Mouse (Mus musculus) liver, postnatal 0 days (tissue): ENCODE measurements around the gene Cflar. TPM values are rescaled to one million over a fixed set of nuclear protein-coding genes. Genes with fewer than 3 reads are reported as not detected.

Experiments
- ATAC-seq: fragments of 200-750 bp; cut with Nextera tagmentation; 2 replicates; pipeline ENCODE4 v1.8.0; 2017; ENCODE audit warnings: mild to moderate bottlenecking, moderate library complexity
- DNase-seq: peaks from one replicate; pipeline ENCODE4 v3.0.0-alpha.2; 2016
- H3K27ac ChIP-seq: fragments of 300-500 bp; sonication (generic); 2 replicates; pipeline ENCODE4 v1.5.1; 2014; ENCODE audit warnings: antibody characterized with exemption, moderate library complexity, mild to moderate bottlenecking, low read depth
- H3K27me3 ChIP-seq: fragments of 300-500 bp; sonication (generic); 2 replicates; pipeline ENCODE4 v1.6.1; 2014; ENCODE audit warnings: low read length, control low read depth, mixed read lengths; ENCODE audit not compliant: insufficient read depth
- H3K36me3 ChIP-seq: fragments of 300-500 bp; sonication (generic); replicated peaks from 2 replicates; pipeline ENCODE4 v1.6.1; 2014; ENCODE audit warnings: mild to moderate bottlenecking, control low read depth, low read length, moderate library complexity, mixed read lengths; ENCODE audit not compliant: insufficient read depth
- H3K4me1 ChIP-seq: fragments of 300-500 bp; sonication (generic); 2 replicates; pipeline ENCODE4 v1.6.1; 2014; ENCODE audit warnings: antibody characterized with exemption, mild to moderate bottlenecking, control low read depth; ENCODE audit not compliant: insufficient read depth
- H3K4me2 ChIP-seq: fragments of 300-500 bp; sonication (generic); 2 replicates; pipeline ENCODE4 v1.6.1; 2014; ENCODE audit warnings: low read depth, mild to moderate bottlenecking, low read length, moderate library complexity, mixed read lengths
- H3K4me3 ChIP-seq: fragments of 300-500 bp; sonication (generic); 2 replicates; pipeline ENCODE4 v1.5.1; 2014; ENCODE audit warnings: low read depth, low read length
- H3K9ac ChIP-seq: fragments of 300-500 bp; sonication (generic); replicated peaks from 2 replicates; pipeline ENCODE4 v1.6.1; 2014; ENCODE audit warnings: mild to moderate bottlenecking, moderate library complexity
- H3K9me3 ChIP-seq: fragments of 300-500 bp; sonication (generic); 2 replicates; pipeline ENCODE4 v1.6.1; 2016; ENCODE audit warnings: mild to moderate bottlenecking, control low read depth, low read length, mixed read lengths
- CTCF ChIP-seq: sonication (generic); IDR thresholded peaks from 2 replicates; pipeline ENCODE4 v1.5.1; 2016; ENCODE audit warnings: antibody characterized with exemption, low read depth
- EP300 ChIP-seq: IDR thresholded peaks from 2 replicates; pipeline ENCODE4 v1.6.1; 2016; ENCODE audit warnings: antibody characterized with exemption, low read depth, mild to moderate bottlenecking
- WGBS: fragments of 180-500 bp; shearing (Covaris S2); extraction: QIAGEN DNeasy Blood & Tissue Kit; methylation state at CpG from one replicate; pipeline ENCODE4 v1.1.7; 2014; ENCODE audit not compliant: insufficient replicate concordance; 5-methylcytosine and 5-hydroxymethylcytosine counted together
- polyA plus RNA-seq: library from polyadenylated mRNA; unstranded; fragments of >200 nt; fragmentation: Nextera tagmentation; extraction: Ambion mirVana; gene quantifications from 2 replicates; pipeline ENCODE4 v1.2.1, GENCODE M21; 2015

The Cflar gene
- polyA plus RNA-seq, 1 experiment from 2014 or later: 30.2 TPM

DNA sequence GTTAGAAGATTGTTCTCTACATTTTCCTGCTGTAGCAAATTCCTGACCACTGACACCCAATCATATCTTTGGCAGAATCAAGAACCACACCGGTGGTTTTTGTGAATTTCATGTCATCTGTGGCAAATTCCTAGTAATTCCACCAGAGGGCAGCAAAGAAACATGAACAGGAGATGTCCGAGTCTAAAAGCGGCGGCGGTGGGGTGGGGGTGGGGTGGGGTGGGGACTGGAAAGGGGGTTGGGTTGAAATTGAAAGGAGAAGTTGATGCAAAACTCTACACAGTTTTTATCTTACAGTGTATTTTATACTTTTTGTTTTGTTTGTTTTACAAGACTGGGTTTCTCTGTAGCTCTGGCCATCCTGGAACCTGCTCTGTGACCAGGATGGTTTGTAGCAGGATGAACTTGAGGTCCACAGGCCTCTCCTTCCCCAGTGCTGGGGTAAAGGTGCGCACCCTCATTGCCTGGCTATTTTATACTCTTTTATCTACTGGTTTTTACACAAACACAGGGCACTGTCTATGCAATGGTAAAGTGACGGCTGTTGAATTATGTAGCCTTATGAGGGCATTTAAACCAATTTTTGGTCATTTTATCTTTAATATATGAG, 58.9 kb downstream of the Cflar start:
- Histone ChIP-seq H3K4me2 (no peak overlapping the region), H3K27me3 (no peaks in the 10 kb centered on the region), H3K36me3 (no peaks in the 10 kb centered on the region), H3K4me3 (no peak overlapping the region), H3K9me3 (no peaks in the 10 kb centered on the region), H3K27ac (no peak overlapping the region), H3K4me1 (peaks cover 6% of the 10 kb centered on the region), H3K9ac (no peak overlapping the region)
- ATAC-seq: 0 out of 2 replicates have a peak, but pooled peaks have one; percentile 21
- 23% methylated on average over 7 of the region's 7 CpGs for WGBS
- TF ChIP-seq CTCF (peak; percentile 75), EP300 (no peak)
- peak; percentile 62 for DNase-seq

DNA sequence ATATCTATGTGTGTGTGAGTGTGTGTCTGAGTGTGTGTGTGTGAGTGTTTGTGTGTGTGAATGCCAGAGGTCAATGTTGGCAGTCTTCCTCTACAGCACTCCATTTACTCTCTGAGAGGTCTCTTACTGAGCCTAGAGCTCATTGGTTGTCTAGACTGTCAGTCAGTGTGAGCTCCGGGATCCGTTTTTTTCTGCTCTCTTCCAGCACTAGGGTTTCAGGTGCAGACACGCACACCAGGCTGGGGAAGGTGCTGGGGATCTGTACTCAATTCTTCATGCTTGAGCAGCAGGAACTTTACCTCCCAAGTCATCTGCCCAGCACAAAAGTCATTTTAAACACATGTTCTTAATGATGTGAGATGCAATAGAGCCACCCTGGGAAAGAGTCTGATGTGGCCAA, 60.8 kb downstream of the Cflar start:
- Histone ChIP-seq H3K4me3 (no peak overlapping the region), H3K4me2 (no peak overlapping the region), H3K4me1 (peaks cover 6% of the 10 kb centered on the region), H3K9ac (no peak overlapping the region), H3K9me3 (0 out of 2 replicates have a peak, but pooled peaks cover under 1% of the 10 kb centered on the region), H3K36me3 (no peaks in the 10 kb centered on the region), H3K27ac (no peak overlapping the region), H3K27me3 (no peaks in the 10 kb centered on the region)
- DNase-seq: no peak
- ATAC-seq: no peak
- TF ChIP-seq CTCF (no peak), EP300 (no peak)
- 70% methylated on average over 3 of the region's 3 CpGs for WGBS

DNA sequence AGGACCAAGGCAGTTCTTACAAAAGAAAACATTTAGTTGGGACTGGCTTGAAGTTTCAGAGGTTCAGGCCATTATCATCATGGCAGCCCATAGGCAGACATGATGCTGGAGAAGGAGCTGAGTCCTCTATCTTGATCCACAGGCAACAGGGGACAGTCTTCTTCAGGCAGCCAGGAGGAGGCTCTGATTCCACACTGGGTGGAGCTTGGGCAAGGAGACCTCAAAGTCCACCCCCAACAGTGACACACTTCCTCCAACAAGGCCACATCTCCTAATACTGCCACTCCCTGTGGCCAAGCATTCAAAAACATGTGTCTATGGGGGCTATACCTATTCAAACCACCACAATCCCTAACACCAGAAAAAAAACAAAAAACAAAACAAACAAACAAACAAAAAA, 62.0 kb downstream of the Cflar start:
- no peak overlapping the region for H3K27ac ChIP-seq
- H3K4me3 ChIP-seq: no peak overlapping the region
- H3K9ac ChIP-seq: no peak overlapping the region
- DNase-seq: no peak
- H3K27me3 ChIP-seq: no peaks in the 10 kb centered on the region
- no peak for ATAC-seq
- TF ChIP-seq EP300 (no peak), CTCF (0 out of 2 replicates have a peak, but pooled peaks have one; percentile 1)
- peaks cover 6% of the 10 kb centered on the region for H3K4me1 ChIP-seq
- 0 out of 2 replicates have a peak, but pooled peaks cover 4% of the 10 kb centered on the region for H3K9me3 ChIP-seq
- no peak overlapping the region for H3K4me2 ChIP-seq
- no peaks in the 10 kb centered on the region for H3K36me3 ChIP-seq

DNA sequence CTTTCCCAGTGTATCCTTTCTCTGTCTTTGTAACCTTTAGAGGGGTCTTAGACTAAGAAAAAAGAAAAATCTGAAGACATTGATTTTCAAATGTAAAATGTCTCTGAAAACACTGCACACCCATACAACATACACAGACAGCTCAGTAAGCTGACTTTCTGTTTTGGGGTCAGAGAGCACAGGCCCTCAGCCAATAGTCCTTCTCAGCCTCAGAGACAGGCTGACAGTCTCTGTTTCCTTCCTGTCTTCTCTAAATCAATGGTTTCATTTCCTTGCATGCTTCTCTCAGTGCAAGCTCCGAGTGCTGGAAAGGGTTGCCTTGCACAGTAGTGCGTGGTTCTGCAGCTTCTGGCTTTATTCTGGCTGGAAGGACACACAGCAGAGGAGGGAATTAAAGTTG, 62.6 kb downstream of the Cflar start:
- Histone ChIP-seq H3K9ac (no peak overlapping the region), H3K27ac (peak overlapping the region; percentile 64), H3K27me3 (no peaks in the 10 kb centered on the region), H3K4me3 (no peak overlapping the region), H3K36me3 (no peaks in the 10 kb centered on the region), H3K9me3 (0 out of 2 replicates have a peak, but pooled peaks cover 4% of the 10 kb centered on the region), H3K4me1 (peaks cover 6% of the 10 kb centered on the region), H3K4me2 (no peak overlapping the region)
- no peak for DNase-seq
- peak; percentile 35 for ATAC-seq
- 38% methylated on average over 2 of the region's 2 CpGs for WGBS
- TF ChIP-seq CTCF: no peak
- TF ChIP-seq EP300: no peak

DNA sequence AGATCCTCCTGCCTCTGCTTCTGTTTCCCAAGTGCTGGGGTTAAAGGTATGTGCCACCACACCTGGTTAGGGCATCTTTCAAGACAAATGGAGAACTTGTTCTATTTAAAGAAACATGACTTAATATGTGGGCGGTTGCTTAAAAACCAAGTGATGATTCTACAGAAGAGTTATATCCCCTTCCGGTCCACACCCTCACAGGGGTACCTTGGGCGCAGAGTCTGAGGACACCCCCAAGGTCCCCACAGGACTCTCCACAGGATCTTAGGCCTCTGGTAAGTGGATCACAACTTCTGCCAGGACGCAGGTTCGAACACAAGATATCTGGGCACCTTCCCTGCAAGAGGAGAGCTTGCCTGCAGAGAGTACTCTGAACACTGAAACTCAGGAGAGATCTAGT, 64.1 kb downstream of the Cflar start:
- DNase-seq: no peak
- Histone ChIP-seq H3K27ac (no peak overlapping the region), H3K4me3 (no peak overlapping the region), H3K9me3 (0 out of 2 replicates have a peak, but pooled peaks cover 4% of the 10 kb centered on the region), H3K27me3 (no peaks in the 10 kb centered on the region), H3K9ac (no peak overlapping the region), H3K4me2 (no peak overlapping the region), H3K36me3 (no peaks in the 10 kb centered on the region), H3K4me1 (peaks cover 6% of the 10 kb centered on the region)
- TF ChIP-seq CTCF (no peak), EP300 (no peak)
- 83% methylated on average over 5 of the region's 5 CpGs for WGBS
- no peak for ATAC-seq

DNA sequence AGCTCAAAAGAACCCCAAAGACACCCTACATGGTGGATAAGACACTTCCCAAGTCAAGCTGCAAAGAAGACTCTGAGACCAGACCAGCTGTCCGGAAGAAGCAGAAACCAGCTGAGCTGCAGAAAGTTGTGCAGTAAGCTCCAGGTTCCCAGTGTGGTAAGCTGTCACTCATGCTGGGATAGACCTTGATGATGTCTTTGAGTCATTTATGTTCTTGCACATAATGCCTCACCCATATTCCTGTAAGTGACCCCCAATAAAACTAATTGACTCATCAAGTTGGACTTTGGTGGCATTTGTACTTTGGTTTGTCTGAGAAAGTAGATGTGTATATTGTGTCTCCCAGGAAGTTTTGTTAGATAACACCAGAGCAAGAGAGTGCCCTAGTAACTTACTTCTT, 66.3 kb downstream of the Cflar start:
- H3K4me3 ChIP-seq: no peak overlapping the region
- no peak for TF ChIP-seq EP300
- no peak for TF ChIP-seq CTCF
- no peak overlapping the region for H3K27ac ChIP-seq
- no peak for ATAC-seq
- WGBS: 85% methylated on average over 1 of the region's 1 CpGs
- no peaks in the 10 kb centered on the region for H3K36me3 ChIP-seq
- H3K4me2 ChIP-seq: no peak overlapping the region
- H3K9ac ChIP-seq: no peak overlapping the region
- H3K9me3 ChIP-seq: 0 out of 2 replicates have a peak, but pooled peaks cover 4% of the 10 kb centered on the region
- peaks cover 6% of the 10 kb centered on the region for H3K4me1 ChIP-seq
- no peak for DNase-seq
- H3K27me3 ChIP-seq: no peaks in the 10 kb centered on the region

DNA sequence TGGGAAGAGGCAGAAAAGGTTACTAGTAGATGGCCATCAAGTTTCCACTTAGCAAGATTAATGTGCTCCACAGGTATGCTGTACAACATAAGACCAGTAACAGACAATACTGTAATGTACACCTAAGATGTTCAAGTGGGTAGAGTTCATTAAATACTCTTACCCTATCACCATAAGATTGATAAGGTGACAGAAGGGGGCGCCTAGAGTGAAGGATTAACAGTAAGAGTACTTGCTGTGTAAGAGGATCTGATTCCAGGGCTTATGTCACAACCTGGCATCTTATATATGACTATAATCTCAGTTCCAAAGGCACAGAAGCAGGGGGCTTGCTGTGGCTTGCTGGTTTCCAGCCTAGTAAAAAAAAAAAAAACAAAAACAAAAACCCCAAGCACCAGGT, 66.9 kb downstream of the Cflar start:
- WGBS: 38% methylated on average over 1 of the region's 1 CpGs
- Histone ChIP-seq H3K27ac (no peak overlapping the region), H3K9ac (no peak overlapping the region), H3K4me1 (peaks cover 6% of the 10 kb centered on the region), H3K36me3 (no peaks in the 10 kb centered on the region), H3K4me3 (no peak overlapping the region), H3K4me2 (no peak overlapping the region), H3K9me3 (0 out of 2 replicates have a peak, but pooled peaks cover 4% of the 10 kb centered on the region), H3K27me3 (no peaks in the 10 kb centered on the region)
- DNase-seq (no peak), ATAC-seq (no peak)
- TF ChIP-seq CTCF: peak; percentile 28; the same call in 1 of the 2 replicates
- TF ChIP-seq EP300: no peak
